12 mouse cellular contexts compared by ENCODE assay signal in the genomic region with DNA sequence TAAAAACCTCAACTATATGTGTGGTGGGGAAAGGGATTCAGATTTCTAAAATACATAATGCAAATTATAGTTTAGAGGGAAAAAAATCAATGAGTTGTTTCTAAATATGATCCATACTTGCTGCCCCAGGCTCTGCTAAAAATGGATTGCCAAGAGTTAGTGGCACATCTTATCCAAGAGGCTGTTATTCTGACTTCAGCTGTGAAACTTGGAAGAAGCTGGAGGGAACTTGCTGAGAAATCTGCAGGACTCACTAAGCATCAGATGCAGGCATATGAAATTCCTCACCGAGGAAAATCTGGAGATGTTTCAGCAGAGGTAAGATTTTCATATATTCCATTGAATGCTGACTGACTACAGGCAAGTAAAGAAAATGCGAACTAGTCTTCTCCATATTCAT.
"Had no signal": no experiment of that assay in that cellular context is flagged by ENCODE, and none has a peak within 500 bp of the region (broad histone marks: within the 10 kb centered on the region; RNA-seq: fewer than 3 reads in every experiment).

No protein-coding gene starts in this region.

- H3K9ac ChIP-seq: liver, embryonic 15.5 days; midbrain, embryonic 13.5 days; stomach, embryonic 15.5 days had no signal

- ATAC-seq: lung, postnatal 0 days; midbrain, embryonic 13.5 days had no signal

- H3K4me2 ChIP-seq: liver, embryonic 11.5 days; liver, embryonic 15.5 days; midbrain, embryonic 13.5 days; stomach, embryonic 15.5 days had no signal

- H3K9me3 ChIP-seq: limb, embryonic 10.5 days; liver, embryonic 15.5 days; midbrain, embryonic 13.5 days; stomach, embryonic 15.5 days had no signal

- H3K27ac ChIP-seq: limb, embryonic 10.5 days; liver, embryonic 15.5 days; midbrain, embryonic 13.5 days; stomach, embryonic 15.5 days had no signal

- H3K4me1 ChIP-seq: limb, embryonic 10.5 days; liver, embryonic 15.5 days; midbrain, embryonic 13.5 days had no signal

- H3K4me3 ChIP-seq: limb, embryonic 10.5 days; liver, embryonic 15.5 days; midbrain, embryonic 13.5 days; stomach, embryonic 15.5 days had no signal

- H3K27me3 ChIP-seq: liver, embryonic 15.5 days; midbrain, embryonic 13.5 days; stomach, embryonic 15.5 days had no signal

- DNase-seq: kidney, adult 18-20 months; kidney, postnatal 10 days; kidney, postnatal 4 days; lung, adult 2 months; lung, postnatal 36 days; thymus, postnatal 36 days had no signal

- H3K36me3 ChIP-seq: limb, embryonic 10.5 days; liver, embryonic 15.5 days; midbrain, embryonic 13.5 days; stomach, embryonic 15.5 days had no signal
